Mouse (Mus musculus) lung, postnatal 4 days (tissue): ENCODE measurements around the gene Arhgef7.

Experiments used
- DNase-seq, 2 experiments: peaks; one replicate each; pipeline ENCODE4 v3.0.0; 2021

The Arhgef7 gene

GRCm38 (mm10) chr8:11767213-11767840 lies 39.8 kb downstream of the Arhgef7 start:
- no peak for DNase-seq

- no peak for DNase-seq
These were observed 42.5 kb downstream of the Arhgef7 start for GRCm38 (mm10) chr8:11770001-11770400.

- DNase-seq, result no peak
These were observed 43.1 kb downstream of the Arhgef7 start for GRCm38 (mm10) chr8:11770521-11771080.

- no peak for DNase-seq
These were observed 44.1 kb downstream of the Arhgef7 start for GRCm38 (mm10) chr8:11771608-11772007.

GRCm38 (mm10) chr8:11774195-11775076 lies 46.9 kb downstream of the Arhgef7 start:
- peak; percentile 63 to 72 for DNase-seq

- DNase-seq, result no peak
These were observed 48.4 kb downstream of the Arhgef7 start for GRCm38 (mm10) chr8:11775889-11776288.

- DNase-seq, result no peak
These were observed 49.1 kb downstream of the Arhgef7 start for GRCm38 (mm10) chr8:11776451-11777180.

- no peak for DNase-seq
These were observed 49.7 kb downstream of the Arhgef7 start for GRCm38 (mm10) chr8:11777201-11777600.

- DNase-seq, result peak; percentile 41 to 73
These were observed 51.3 kb downstream of the Arhgef7 start for GRCm38 (mm10) chr8:11778646-11779433.

- peak; percentile 36 to 48 for DNase-seq
These were observed 52.5 kb downstream of the Arhgef7 start for GRCm38 (mm10) chr8:11779844-11780634.

- DNase-seq, result no peak
These were observed 53.1 kb downstream of the Arhgef7 start for GRCm38 (mm10) chr8:11780641-11781040.

GRCm38 (mm10) chr8:11782607-11783006 lies 55.1 kb downstream of the Arhgef7 start:
- no peak for DNase-seq

GRCm38 (mm10) chr8:11783861-11784594 lies 56.5 kb downstream of the Arhgef7 start:
- DNase-seq, result no peak

- no peak for DNase-seq
These were observed 57.6 kb downstream of the Arhgef7 start for GRCm38 (mm10) chr8:11785121-11785520.

- DNase-seq, result no peak
These were observed 58.1 kb downstream of the Arhgef7 start for GRCm38 (mm10) chr8:11785539-11786046.

- DNase-seq, result peak; percentile 58 to 72
These were observed 60.7 kb downstream of the Arhgef7 start for GRCm38 (mm10) chr8:11788252-11788651.

- DNase-seq, result no peak
These were observed 61.6 kb downstream of the Arhgef7 start for GRCm38 (mm10) chr8:11789168-11789567.

- no peak for DNase-seq
These were observed 67.4 kb downstream of the Arhgef7 start for GRCm38 (mm10) chr8:11794956-11795355.

- no peak for DNase-seq
These were observed 69.6 kb downstream of the Arhgef7 start for GRCm38 (mm10) chr8:11797128-11797527.

- no peak for DNase-seq
These were observed 70.4 kb downstream of the Arhgef7 start for GRCm38 (mm10) chr8:11797729-11798479.
